Mouse (Mus musculus) liver, postnatal 0 days (tissue): ENCODE measurements around the gene Tbx2. TPM values are rescaled to one million over a fixed set of nuclear protein-coding genes. Genes with fewer than 3 reads are reported as not detected.

Experiments
- ATAC-seq: fragments of 200-750 bp; cut with Nextera tagmentation; 2 replicates; pipeline ENCODE4 v1.8.0; 2017; ENCODE audit warnings: mild to moderate bottlenecking, moderate library complexity
- DNase-seq: peaks from one replicate; pipeline ENCODE4 v3.0.0-alpha.2; 2016
- H3K27ac ChIP-seq: fragments of 300-500 bp; sonication (generic); 2 replicates; pipeline ENCODE4 v1.5.1; 2014; ENCODE audit warnings: antibody characterized with exemption, moderate library complexity, mild to moderate bottlenecking, low read depth
- H3K27me3 ChIP-seq: fragments of 300-500 bp; sonication (generic); 2 replicates; pipeline ENCODE4 v1.6.1; 2014; ENCODE audit warnings: low read length, control low read depth, mixed read lengths; ENCODE audit not compliant: insufficient read depth
- H3K36me3 ChIP-seq: fragments of 300-500 bp; sonication (generic); replicated peaks from 2 replicates; pipeline ENCODE4 v1.6.1; 2014; ENCODE audit warnings: mild to moderate bottlenecking, control low read depth, low read length, moderate library complexity, mixed read lengths; ENCODE audit not compliant: insufficient read depth
- H3K4me1 ChIP-seq: fragments of 300-500 bp; sonication (generic); 2 replicates; pipeline ENCODE4 v1.6.1; 2014; ENCODE audit warnings: antibody characterized with exemption, mild to moderate bottlenecking, control low read depth; ENCODE audit not compliant: insufficient read depth
- H3K4me2 ChIP-seq: fragments of 300-500 bp; sonication (generic); 2 replicates; pipeline ENCODE4 v1.6.1; 2014; ENCODE audit warnings: low read depth, mild to moderate bottlenecking, low read length, moderate library complexity, mixed read lengths
- H3K4me3 ChIP-seq: fragments of 300-500 bp; sonication (generic); 2 replicates; pipeline ENCODE4 v1.5.1; 2014; ENCODE audit warnings: low read depth, low read length
- H3K9ac ChIP-seq: fragments of 300-500 bp; sonication (generic); replicated peaks from 2 replicates; pipeline ENCODE4 v1.6.1; 2014; ENCODE audit warnings: mild to moderate bottlenecking, moderate library complexity
- H3K9me3 ChIP-seq: fragments of 300-500 bp; sonication (generic); 2 replicates; pipeline ENCODE4 v1.6.1; 2016; ENCODE audit warnings: mild to moderate bottlenecking, control low read depth, low read length, mixed read lengths
- CTCF ChIP-seq: sonication (generic); IDR thresholded peaks from 2 replicates; pipeline ENCODE4 v1.5.1; 2016; ENCODE audit warnings: antibody characterized with exemption, low read depth
- EP300 ChIP-seq: IDR thresholded peaks from 2 replicates; pipeline ENCODE4 v1.6.1; 2016; ENCODE audit warnings: antibody characterized with exemption, low read depth, mild to moderate bottlenecking
- WGBS: fragments of 180-500 bp; shearing (Covaris S2); extraction: QIAGEN DNeasy Blood & Tissue Kit; methylation state at CpG from one replicate; pipeline ENCODE4 v1.1.7; 2014; ENCODE audit not compliant: insufficient replicate concordance; 5-methylcytosine and 5-hydroxymethylcytosine counted together
- polyA plus RNA-seq: library from polyadenylated mRNA; unstranded; fragments of >200 nt; fragmentation: Nextera tagmentation; extraction: Ambion mirVana; gene quantifications from 2 replicates; pipeline ENCODE4 v1.2.1, GENCODE M21; 2015

The Tbx2 gene
- polyA plus RNA-seq, 1 experiment from 2014 or later, result 0.66 TPM

GRCm38 (mm10) chr11:85799456-85799855, 32.9 kb upstream of the Tbx2 start:
- H3K4me3 ChIP-seq, result no peak overlapping the region; the same call in 1 of the 2 replicates
- no peak overlapping the region for H3K9ac ChIP-seq

GRCm38 (mm10) chr11:85799856-85800255, 32.5 kb upstream of the Tbx2 start:
- Histone ChIP-seq H3K4me1 (peaks cover 12% of the 10 kb centered on the region), H3K9ac (no peak overlapping the region), H3K4me2 (peak overlapping the region; percentile 52), H3K9me3 (no peaks in the 10 kb centered on the region), H3K27me3 (peaks cover 22% of the 10 kb centered on the region), H3K36me3 (no peaks in the 10 kb centered on the region), H3K4me3 (no peak overlapping the region; the same call in 1 of the 2 replicates), H3K27ac (no peak overlapping the region)
- ATAC-seq (peak; percentile 32; the same call in 1 of the 2 replicates), DNase-seq (peak; percentile 26)
- 28% methylated on average over 19 of the region's 19 CpGs for WGBS
- TF ChIP-seq EP300 (no peak; the same call in 1 of the 2 replicates), CTCF (no peak)

More at GRCm38 (mm10) chr11:85799456-85799855, 32.9 kb upstream of the Tbx2 start:
- Histone ChIP-seq H3K27ac (no peak overlapping the region), H3K4me2 (peak overlapping the region; percentile 52), H3K36me3 (no peaks in the 10 kb centered on the region), H3K27me3 (peaks cover 22% of the 10 kb centered on the region), H3K4me1 (peaks cover 11% of the 10 kb centered on the region), H3K9me3 (no peaks in the 10 kb centered on the region)
- peak; percentile 47; the same call in 1 of the 2 replicates for ATAC-seq
- TF ChIP-seq EP300 (no peak; the same call in 1 of the 2 replicates), CTCF (peak; percentile 47)
- DNase-seq, result no peak
- WGBS, result 35% methylated on average over 4 of the region's 4 CpGs

- ATAC-seq, result no peak
- Histone ChIP-seq H3K4me1 (peaks cover 12% of the 10 kb centered on the region), H3K36me3 (no peaks in the 10 kb centered on the region)
Observed at GRCm38 (mm10) chr11:85800380-85800779, 32.0 kb upstream of the Tbx2 start.

GRCm38 (mm10) chr11:85804048-85804447, 28.3 kb upstream of the Tbx2 start:
- Histone ChIP-seq H3K9ac (no peak overlapping the region), H3K4me1 (peaks cover 12% of the 10 kb centered on the region), H3K4me2 (peak overlapping the region; percentile 27)

More at GRCm38 (mm10) chr11:85800380-85800779, 32.0 kb upstream of the Tbx2 start:
- Histone ChIP-seq H3K4me2 (no peak overlapping the region), H3K9ac (no peak overlapping the region), H3K27ac (no peak overlapping the region), H3K27me3 (peaks cover 22% of the 10 kb centered on the region), H3K4me3 (no peak overlapping the region), H3K9me3 (no peaks in the 10 kb centered on the region)
- 74% methylated on average over 11 of the region's 11 CpGs for WGBS
- TF ChIP-seq CTCF, result no peak
- TF ChIP-seq EP300, result no peak
- no peak for DNase-seq

GRCm38 (mm10) chr11:85805779-85806178, 26.6 kb upstream of the Tbx2 start:
- Histone ChIP-seq H3K27me3 (peaks cover 14% of the 10 kb centered on the region), H3K4me2 (no peak overlapping the region), H3K36me3 (no peaks in the 10 kb centered on the region), H3K27ac (no peak overlapping the region), H3K4me1 (peaks cover 3% of the 10 kb centered on the region; the same call in 1 of the 2 replicates), H3K9ac (no peak overlapping the region), H3K9me3 (no peaks in the 10 kb centered on the region), H3K4me3 (no peak overlapping the region)
- ATAC-seq (no peak), DNase-seq (no peak)
- TF ChIP-seq CTCF, result no peak
- no peak for TF ChIP-seq EP300
- 47% methylated on average over 1 of the region's 1 CpGs for WGBS

More at GRCm38 (mm10) chr11:85804048-85804447, 28.3 kb upstream of the Tbx2 start:
- H3K27me3 ChIP-seq, result peaks cover 13% of the 10 kb centered on the region
- peak overlapping the region; percentile 61 for H3K27ac ChIP-seq
- no peaks in the 10 kb centered on the region for H3K36me3 ChIP-seq
- DNase-seq (peak; percentile 48), ATAC-seq (peak; percentile 95)
- H3K9me3 ChIP-seq, result no peaks in the 10 kb centered on the region
- no peak overlapping the region for H3K4me3 ChIP-seq
- TF ChIP-seq EP300, result peak; percentile 68
- TF ChIP-seq CTCF, result no peak
- whole genome bisulfite sequencing, result 41% methylated on average over 5 of the region's 5 CpGs

GRCm38 (mm10) chr11:85807353-85807752, 25.0 kb upstream of the Tbx2 start:
- Histone ChIP-seq H3K27me3 (peaks cover 17% of the 10 kb centered on the region; the same call in 1 of the 2 replicates), H3K4me2 (no peak overlapping the region), H3K4me1 (peaks cover 16% of the 10 kb centered on the region), H3K9me3 (no peaks in the 10 kb centered on the region), H3K27ac (no peak overlapping the region), H3K9ac (no peak overlapping the region), H3K36me3 (no peaks in the 10 kb centered on the region), H3K4me3 (no peak overlapping the region)
- TF ChIP-seq CTCF (no peak), EP300 (no peak)
- ATAC-seq (no peak), DNase-seq (no peak)
- WGBS, result 78% methylated on average over 11 of the region's 11 CpGs

- no peak overlapping the region for H3K4me3 ChIP-seq
- H3K9me3 ChIP-seq, result no peaks in the 10 kb centered on the region
- TF ChIP-seq CTCF, result no peak
- no peak overlapping the region for H3K4me2 ChIP-seq
- DNase-seq (no peak), ATAC-seq (no peak)
- 31% methylated on average over 4 of the region's 4 CpGs for WGBS
- no peak overlapping the region for H3K27ac ChIP-seq
- no peaks in the 10 kb centered on the region for H3K36me3 ChIP-seq
- H3K9ac ChIP-seq, result no peak overlapping the region
- peaks cover 21% of the 10 kb centered on the region for H3K27me3 ChIP-seq
- peaks cover 19% of the 10 kb centered on the region for H3K4me1 ChIP-seq
Observed at GRCm38 (mm10) chr11:85811229-85811628, 21.1 kb upstream of the Tbx2 start.
